Mouse (Mus musculus) stomach, postnatal 0 days (tissue): ENCODE measurements around the gene Gm21440. TPM values are rescaled to one million over a fixed set of nuclear protein-coding genes. Genes with fewer than 3 reads are reported as not detected.
"Not testable (repeated sequence)": the region's sequence is repeated elsewhere in the genome, so short reads cannot be mapped to it uniquely, and the experiment has no call there.

Experiments used
- ATAC-seq: fragments of 200-750 bp; cut with Nextera tagmentation; 2 replicates; pipeline ENCODE4 v1.8.0; 2017; ENCODE audit not compliant: low FRiP score, low TSS enrichment
- DNase-seq: peaks from one replicate; pipeline ENCODE4 v3.0.0-alpha.2; 2016; ENCODE audit warnings: low spot score
- H3K27ac ChIP-seq: fragments of 300-500 bp; sonication (generic); replicated peaks from 2 replicates; pipeline ENCODE4 v1.5.1; 2014; ENCODE audit warnings: mild to moderate bottlenecking, control low read depth
- H3K27me3 ChIP-seq: fragments of 300-500 bp; sonication (generic); 2 replicates; pipeline ENCODE4 v1.6.1; 2014; ENCODE audit warnings: low read length; ENCODE audit not compliant: control insufficient read depth, insufficient read depth
- H3K36me3 ChIP-seq: fragments of 300-500 bp; sonication (generic); 2 replicates; pipeline ENCODE4 v1.6.1; 2014; ENCODE audit warnings: low read length, mixed read lengths; ENCODE audit not compliant: control insufficient read depth, insufficient read depth
- H3K4me1 ChIP-seq: fragments of 300-500 bp; sonication (generic); replicated peaks from 2 replicates; pipeline ENCODE4 v1.6.1; 2014; ENCODE audit warnings: antibody characterized with exemption; ENCODE audit not compliant: control insufficient read depth, insufficient read depth
- H3K4me2 ChIP-seq: fragments of 300-500 bp; sonication (generic); replicated peaks from 2 replicates; pipeline ENCODE4 v1.6.1; 2014; ENCODE audit warnings: low read depth, mild to moderate bottlenecking, control low read depth, moderate library complexity
- H3K4me3 ChIP-seq: fragments of 300-500 bp; sonication (generic); 2 replicates; pipeline ENCODE4 v1.5.1; 2014; ENCODE audit warnings: low read depth, low read length, control low read depth
- H3K9ac ChIP-seq: fragments of 300-500 bp; sonication (generic); 2 replicates; pipeline ENCODE4 v1.6.1; 2014; ENCODE audit warnings: mild to moderate bottlenecking, low read length, control low read depth, mixed read lengths
- H3K9me3 ChIP-seq: fragments of 300-500 bp; sonication (generic); 2 replicates; pipeline ENCODE4 v1.6.1; 2016; ENCODE audit warnings: low read length; ENCODE audit not compliant: control insufficient read depth
- WGBS: fragments of 180-500 bp; shearing (Covaris S2); extraction: QIAGEN DNeasy Blood & Tissue Kit; methylation state at CpG from one replicate; pipeline ENCODE4 v1.1.7; 2014; 5-methylcytosine and 5-hydroxymethylcytosine counted together
- polyA plus RNA-seq: library from polyadenylated mRNA; unstranded; fragments of >200 nt; fragmentation: Nextera tagmentation; extraction: Ambion mirVana; gene quantifications from 2 replicates; pipeline ENCODE4 v1.2.1, GENCODE M21; 2015

The Gm21440 gene
- polyA plus RNA-seq, result not detected in 2 replicates

DNA sequence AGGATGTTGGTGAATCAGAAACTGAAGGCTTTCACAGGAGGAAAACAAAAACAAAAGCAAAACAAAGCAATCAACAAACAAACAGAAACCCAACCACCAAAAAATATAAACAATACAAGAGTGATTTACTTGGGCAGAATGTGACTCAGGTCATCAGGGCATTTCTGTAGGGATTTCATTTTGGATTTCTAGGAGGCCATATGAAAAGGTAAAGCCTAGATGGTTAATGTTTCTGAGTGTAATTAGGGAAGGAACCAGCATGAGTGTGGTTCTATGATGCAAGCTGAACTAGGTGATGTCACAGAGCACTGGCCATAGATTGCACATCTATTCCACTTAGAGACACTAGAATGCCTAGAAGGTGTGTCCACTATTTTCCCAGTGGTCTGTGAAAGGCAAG, at the start of gene Gm21440, which contains the start of gene Gm21454:
Gm21440 (plus strand) TSS at position 301 of the 400 bp plus-strand sequence.
Gm21454 (plus strand) TSS at position 352 of the 400 bp plus-strand sequence.
- H3K27me3 ChIP-seq, ATAC-seq: not testable (repeated sequence)

DNA sequence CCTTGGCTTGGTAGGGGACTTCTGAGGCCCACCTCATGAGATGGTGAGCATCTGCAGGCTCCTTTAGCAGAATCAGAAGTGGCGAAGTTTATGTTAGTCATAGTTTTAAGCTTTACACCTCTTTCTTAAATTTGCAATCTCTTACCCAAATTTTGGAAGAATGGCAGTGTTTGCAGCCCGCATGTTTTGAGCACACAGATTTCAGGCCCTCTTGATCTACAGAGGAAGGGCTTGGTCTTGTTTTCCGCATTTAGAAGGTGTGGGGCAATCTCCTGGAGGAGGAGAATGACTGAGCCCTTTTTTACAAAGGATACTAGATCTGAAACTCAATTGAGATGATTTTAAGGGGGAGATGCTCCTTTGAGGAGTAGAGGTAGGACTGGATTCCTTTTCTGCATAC, 28.4 kb upstream of the Gm21440 start, which contains the start of gene Gm21828:
Gm21828 (minus strand) TSS at position 101 of the 400 bp plus-strand sequence.
- DNase-seq, ATAC-seq, H3K9me3 ChIP-seq, H3K36me3 ChIP-seq, H3K4me1 ChIP-seq, H3K4me2 ChIP-seq, H3K9ac ChIP-seq, H3K4me3 ChIP-seq, H3K27me3 ChIP-seq, H3K27ac ChIP-seq: not testable (repeated sequence)
- WGBS, result no CpG with 5 or more reads among the region's 3 CpGs

More for the DNA sequence above, at the start of gene Gm21440, which contains the start of gene Gm21454:
- H3K4me3 ChIP-seq, H3K4me1 ChIP-seq, DNase-seq, H3K9me3 ChIP-seq, H3K36me3 ChIP-seq, H3K9ac ChIP-seq, H3K4me2 ChIP-seq, H3K27ac ChIP-seq: not testable (repeated sequence)

Other genes starting within 250 kb of the Gm21440 start
- not detected in 2 replicates for gene Gm20807, start 209.5 kb upstream of the Gm21440 start, polyA plus RNA-seq
- gene Gm21891, start 118.9 kb upstream of the Gm21440 start, polyA plus RNA-seq, result not detected in 2 replicates
- gene Gm21425, start 90.4 kb upstream of the Gm21440 start, polyA plus RNA-seq, result not detected in 2 replicates
- gene Gm21828, start 28.5 kb upstream of the Gm21440 start, polyA plus RNA-seq, result not detected in 2 replicates
- not detected in 2 replicates for gene Gm21454, start 51 bp downstream of the Gm21440 start, polyA plus RNA-seq
- gene Gm21725, start 96.7 kb downstream of the Gm21440 start, polyA plus RNA-seq, result not detected in 2 replicates
- not detected in 2 replicates for gene Gm21866, start 213.2 kb downstream of the Gm21440 start, polyA plus RNA-seq
- gene Gm20773, start 241.6 kb downstream of the Gm21440 start, polyA plus RNA-seq, result not detected in 2 replicates